Mouse (Mus musculus): ENCODE measurements around the gene Stard13. TPM values are rescaled to one million over a fixed set of nuclear protein-coding genes. Genes with fewer than 3 reads are reported as not detected.

The Stard13 gene
- polyA plus RNA-seq, 1 experiment: 4.9 TPM

- Histone ChIP-seq H3K4me3 (ENCODE audit: low read depth, low read length) (no peak overlapping the region), H3K4me1 (ENCODE audit: control insufficient read depth, insufficient read depth, insufficient read length, low read length) (peaks cover 4% of the 10 kb centered on the region; the same call in 1 of the 2 replicates), H3K27me3 (ENCODE audit: control insufficient read depth, insufficient read depth, low read length) (no peaks in the 10 kb centered on the region), H3K27ac (ENCODE audit: insufficient read depth, low read depth, low read length) (no peak overlapping the region), H3K36me3 (ENCODE audit: control insufficient read depth, insufficient read depth, low read length) (0 out of 2 replicates have a peak, but pooled peaks cover 1% of the 10 kb centered on the region)
- 87% methylated on average over 2 of the region's 2 CpGs for WGBS
- TF ChIP-seq CTCF (IDR thresholded peaks at IDR 0.05; ENCODE audit: extremely low read depth, insufficient read length, insufficient replicate concordance, low read depth, low read length) (no peak), POLR2A (IDR thresholded peaks at IDR 0.05; ENCODE audit: low read depth, low read length) (no peak)
These were observed 155.7 kb downstream of the Stard13 start for GRCm38 (mm10) chr5:151077953-151078352.

DNA sequence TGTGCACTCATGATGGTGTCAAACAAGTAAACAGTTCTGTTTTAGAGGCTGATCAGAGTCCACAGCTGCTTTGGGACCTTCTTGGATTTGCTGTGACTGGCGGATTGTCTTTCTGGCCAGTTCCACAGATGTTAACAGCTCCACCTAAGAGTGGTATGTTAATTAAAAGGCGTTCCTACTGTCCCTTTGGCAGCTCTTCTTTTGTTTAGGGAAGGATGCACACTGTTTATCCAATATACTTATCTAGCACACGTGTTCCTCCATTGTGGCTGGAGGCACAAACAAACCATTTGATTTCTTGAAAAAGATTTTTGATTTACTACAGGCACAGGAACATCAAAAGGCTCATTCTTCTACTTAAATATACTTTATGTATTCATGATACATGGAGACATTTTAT, 156.7 kb downstream of the Stard13 start:
- Histone ChIP-seq H3K27ac (ENCODE audit: insufficient read depth, low read depth, low read length) (no peak overlapping the region), H3K4me3 (ENCODE audit: low read depth, low read length) (no peak overlapping the region), H3K27me3 (ENCODE audit: control insufficient read depth, insufficient read depth, low read length) (no peaks in the 10 kb centered on the region), H3K36me3 (ENCODE audit: control insufficient read depth, insufficient read depth, low read length) (0 out of 2 replicates have a peak, but pooled peaks cover 3% of the 10 kb centered on the region), H3K4me1 (ENCODE audit: control insufficient read depth, insufficient read depth, insufficient read length, low read length) (peaks cover 4% of the 10 kb centered on the region; the same call in 1 of the 2 replicates)
- no peak for TF ChIP-seq CTCF (IDR thresholded peaks at IDR 0.05; ENCODE audit: extremely low read depth, insufficient read length, insufficient replicate concordance, low read depth, low read length)
- WGBS: 71% methylated on average over 3 of the region's 3 CpGs

- H3K36me3 ChIP-seq (ENCODE audit: control insufficient read depth, insufficient read depth, low read length): 0 out of 2 replicates have a peak, but pooled peaks cover 3% of the 10 kb centered on the region
- H3K4me3 ChIP-seq (ENCODE audit: low read depth, low read length): no peak overlapping the region
- no peak overlapping the region for H3K27ac ChIP-seq (ENCODE audit: insufficient read depth, low read depth, low read length)
- no peaks in the 10 kb centered on the region for H3K27me3 ChIP-seq (ENCODE audit: control insufficient read depth, insufficient read depth, low read length)
- WGBS: 85% methylated on average over 4 of the region's 4 CpGs
- TF ChIP-seq POLR2A (IDR thresholded peaks at IDR 0.05; ENCODE audit: low read depth, low read length) (no peak), CTCF (IDR thresholded peaks at IDR 0.05; ENCODE audit: extremely low read depth, insufficient read length, insufficient replicate concordance, low read depth, low read length) (no peak)
- H3K4me1 ChIP-seq (ENCODE audit: control insufficient read depth, insufficient read depth, insufficient read length, low read length): peaks cover 6% of the 10 kb centered on the region; the same call in 1 of the 2 replicates
These were observed 159.4 kb downstream of the Stard13 start for GRCm38 (mm10) chr5:151074282-151074681.

DNA sequence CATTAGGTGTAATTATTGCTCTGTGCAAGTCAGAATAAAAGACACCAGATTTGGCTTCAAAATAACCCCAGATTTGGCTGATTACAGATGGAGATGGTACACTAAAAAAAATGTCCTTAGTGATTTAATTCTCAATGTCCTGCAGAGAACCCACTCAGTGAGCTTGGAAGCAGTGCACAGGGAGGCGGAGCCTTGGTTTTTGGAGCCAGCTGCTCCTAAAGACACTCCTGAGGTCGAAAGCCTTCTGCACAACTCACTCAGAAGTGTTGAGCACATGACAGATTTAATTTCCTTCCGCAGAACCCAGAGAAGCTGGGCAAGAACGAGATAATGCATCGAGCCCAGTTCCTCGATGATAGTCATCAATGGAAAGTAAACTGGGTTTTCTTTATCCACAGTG, 162.2 kb downstream of the Stard13 start:
- no peak overlapping the region for H3K27ac ChIP-seq (ENCODE audit: insufficient read depth, low read depth, low read length)
- H3K4me3 ChIP-seq (ENCODE audit: low read depth, low read length): no peak overlapping the region
- 0 out of 2 replicates have a peak, but pooled peaks cover 3% of the 10 kb centered on the region for H3K36me3 ChIP-seq (ENCODE audit: control insufficient read depth, insufficient read depth, low read length)
- H3K27me3 ChIP-seq (ENCODE audit: control insufficient read depth, insufficient read depth, low read length): no peaks in the 10 kb centered on the region
- peaks cover 3% of the 10 kb centered on the region; the same call in 1 of the 2 replicates for H3K4me1 ChIP-seq (ENCODE audit: control insufficient read depth, insufficient read depth, insufficient read length, low read length)
- WGBS: 55% methylated on average over 6 of the region's 6 CpGs
- TF ChIP-seq POLR2A (IDR thresholded peaks at IDR 0.05; ENCODE audit: low read depth, low read length) (no peak), CTCF (IDR thresholded peaks at IDR 0.05; ENCODE audit: extremely low read depth, insufficient read length, insufficient replicate concordance, low read depth, low read length) (no peak)

DNA sequence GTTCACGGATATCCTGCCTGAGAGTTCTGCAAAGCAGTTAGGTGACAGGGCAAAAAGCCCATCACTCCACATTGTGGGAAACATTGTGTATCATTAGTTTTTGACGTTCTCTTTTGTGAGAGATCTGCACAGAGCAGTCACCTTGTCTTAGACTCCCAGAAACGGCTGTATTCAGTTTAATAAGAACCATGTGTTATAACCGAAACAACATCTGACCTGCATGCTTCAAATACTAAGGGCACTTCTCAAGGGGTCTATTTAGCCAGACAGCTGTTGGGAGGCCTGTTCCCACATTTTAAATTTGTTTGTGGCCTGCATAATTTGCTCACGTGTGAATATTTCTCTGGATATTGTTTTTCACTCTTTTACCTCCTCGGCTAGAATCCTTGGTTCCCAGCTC, 162.7 kb downstream of the Stard13 start:
- Histone ChIP-seq H3K4me3 (ENCODE audit: low read depth, low read length) (no peak overlapping the region), H3K27ac (ENCODE audit: insufficient read depth, low read depth, low read length) (no peak overlapping the region), H3K4me1 (ENCODE audit: control insufficient read depth, insufficient read depth, insufficient read length, low read length) (peaks cover 3% of the 10 kb centered on the region; the same call in 1 of the 2 replicates), H3K36me3 (ENCODE audit: control insufficient read depth, insufficient read depth, low read length) (0 out of 2 replicates have a peak, but pooled peaks cover 3% of the 10 kb centered on the region), H3K27me3 (ENCODE audit: control insufficient read depth, insufficient read depth, low read length) (no peaks in the 10 kb centered on the region)
- WGBS: 86% methylated on average over 6 of the region's 6 CpGs
- TF ChIP-seq CTCF (IDR thresholded peaks at IDR 0.05; ENCODE audit: extremely low read depth, insufficient read length, insufficient replicate concordance, low read depth, low read length) (no peak), POLR2A (IDR thresholded peaks at IDR 0.05; ENCODE audit: low read depth, low read length) (no peak)

- 76% methylated on average over 2 of the region's 2 CpGs for WGBS
- no peak for TF ChIP-seq CTCF (IDR thresholded peaks at IDR 0.05; ENCODE audit: extremely low read depth, insufficient read length, insufficient replicate concordance, low read depth, low read length)
- Histone ChIP-seq H3K27me3 (ENCODE audit: control insufficient read depth, insufficient read depth, low read length) (no peaks in the 10 kb centered on the region), H3K4me3 (ENCODE audit: low read depth, low read length) (no peak overlapping the region), H3K36me3 (ENCODE audit: control insufficient read depth, insufficient read depth, low read length) (0 out of 2 replicates have a peak, but pooled peaks cover 3% of the 10 kb centered on the region), H3K4me1 (ENCODE audit: control insufficient read depth, insufficient read depth, insufficient read length, low read length) (peaks cover 3% of the 10 kb centered on the region; the same call in 1 of the 2 replicates), H3K27ac (ENCODE audit: insufficient read depth, low read depth, low read length) (no peak overlapping the region)
These were observed 164.1 kb downstream of the Stard13 start for GRCm38 (mm10) chr5:151069569-151069968.

GRCm38 (mm10) chr5:151066016-151066415, 167.6 kb downstream of the Stard13 start:
- Histone ChIP-seq H3K27ac (ENCODE audit: insufficient read depth, low read depth, low read length) (no peak overlapping the region), H3K27me3 (ENCODE audit: control insufficient read depth, insufficient read depth, low read length) (no peaks in the 10 kb centered on the region), H3K4me1 (ENCODE audit: control insufficient read depth, insufficient read depth, insufficient read length, low read length) (peaks cover 3% of the 10 kb centered on the region; the same call in 1 of the 2 replicates), H3K4me3 (ENCODE audit: low read depth, low read length) (no peak overlapping the region), H3K36me3 (ENCODE audit: control insufficient read depth, insufficient read depth, low read length) (peaks cover 16% of the 10 kb centered on the region)
- TF ChIP-seq CTCF (IDR thresholded peaks at IDR 0.05; ENCODE audit: extremely low read depth, insufficient read length, insufficient replicate concordance, low read depth, low read length): no peak
- TF ChIP-seq POLR2A (IDR thresholded peaks at IDR 0.05; ENCODE audit: low read depth, low read length): no peak
- WGBS: 84% methylated on average over 5 of the region's 5 CpGs
